Mouse (Mus musculus): Measurements from ENCODE around the gene Wscd2. TPM values are rescaled to one million over a fixed set of nuclear protein-coding genes. Genes with fewer than 3 reads are reported as not detected.

The Wscd2 gene
- total and polyA plus RNA-seq, 3 experiments, result not detected

DNA sequence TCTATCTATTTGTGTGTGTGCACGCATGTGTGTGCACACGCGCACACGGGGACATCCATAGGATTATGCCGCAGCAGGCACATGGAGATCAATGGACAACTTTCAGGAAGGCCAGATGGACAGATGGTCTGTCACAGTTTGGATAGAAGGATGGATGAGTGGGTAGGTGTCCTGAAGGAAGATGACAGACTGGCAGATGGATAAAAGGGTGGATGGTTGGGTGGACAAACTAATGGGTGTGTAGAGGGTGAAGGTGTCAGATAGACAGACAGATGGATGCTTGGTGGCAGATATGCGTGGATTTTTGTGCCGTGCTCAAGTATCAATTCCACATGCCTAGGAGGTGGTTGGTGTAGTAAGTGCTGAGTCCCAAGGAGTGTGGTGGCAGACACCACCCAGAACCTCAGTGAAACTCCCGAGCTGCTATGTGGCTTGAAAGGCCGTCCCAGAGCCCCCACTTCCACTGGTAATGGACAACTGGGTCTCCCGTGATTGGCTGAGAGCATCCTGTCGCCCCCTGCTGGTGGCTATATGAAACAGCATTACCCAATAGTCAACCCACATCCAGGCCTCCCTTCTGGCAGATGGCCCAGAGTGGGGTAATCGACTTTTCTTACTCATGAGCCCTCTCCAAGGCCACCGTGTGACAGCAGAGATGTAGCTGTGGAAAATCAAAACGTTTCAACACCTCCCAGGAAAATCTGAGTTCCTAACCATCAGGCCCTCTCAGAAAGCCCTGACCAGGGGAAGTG, 58.0 kb downstream of the Wscd2 start:
- Histone ChIP-seq H3K36me3 (ENCODE audit: control insufficient read depth in 1 of 2, insufficient read depth in 2 of 2, low read length in 2 of 2) (no peaks in the 10 kb centered on the region), H3K4me3 (ENCODE audit: control insufficient read depth in 1 of 2, insufficient read depth in 1 of 2, low read depth in 2 of 2, low read length in 2 of 2) (no peak overlapping the region), H3K79me2 (ENCODE audit: control insufficient read depth, insufficient read depth, low read length, poor library complexity) (no peaks in the 10 kb centered on the region), H3K27ac (ENCODE audit: control insufficient read depth, low read depth, low read length) (no peak overlapping the region), H3K9ac (ENCODE audit: control insufficient read depth, low read depth, low read length, poor library complexity, severe bottlenecking) (no peak overlapping the region), H3K9me3 (replicated peaks; ENCODE audit: insufficient read depth, low read length) (no peaks in the 10 kb centered on the region), H3K27me3 (ENCODE audit: control insufficient read depth in 1 of 2, insufficient read depth in 2 of 2, low read length in 2 of 2) (no peaks in the 10 kb centered on the region), H3K4me1 (ENCODE audit: control insufficient read depth in 1 of 2, insufficient read depth in 2 of 2, low read length in 2 of 2) (no peaks in the 10 kb centered on the region)
- DNase-seq (ENCODE audit: low read depth, low spot score), result no peak
- no peak for TF ChIP-seq USF1 (IDR thresholded peaks at IDR 0.05; ENCODE audit: low read depth, low read length)
- peak in 2 of 3 experiments; percentile 17 to 32; a peak in 3 of 6 replicates for TF ChIP-seq CTCF (IDR thresholded peaks at IDR 0.05 in 2 of 3, conservative IDR thresholded peaks at IDR 0.05 in 1 of 3; ENCODE audit: control insufficient read depth in 1 of 3, insufficient read depth in 1 of 3, low read depth in 2 of 3, low read length in 3 of 3, poor library complexity in 1 of 3, severe bottlenecking in 1 of 3)

- no peaks in the 10 kb centered on the region for H3K27me3 ChIP-seq (ENCODE audit: control insufficient read depth in 1 of 2, insufficient read depth in 2 of 2, low read length in 2 of 2)
- H3K36me3 ChIP-seq (ENCODE audit: control insufficient read depth in 1 of 2, insufficient read depth in 2 of 2, low read length in 2 of 2), result no peaks in the 10 kb centered on the region
- H3K79me2 ChIP-seq (ENCODE audit: control insufficient read depth, insufficient read depth, low read length, poor library complexity), result no peaks in the 10 kb centered on the region
- H3K27ac ChIP-seq (ENCODE audit: control insufficient read depth, low read depth, low read length), result no peak overlapping the region
- no peak for TF ChIP-seq ZMIZ1 (IDR thresholded peaks at IDR 0.05; ENCODE audit: low read depth, low read length)
- H3K4me1 ChIP-seq (ENCODE audit: control insufficient read depth in 1 of 2, insufficient read depth in 2 of 2, low read length in 2 of 2), result no peaks in the 10 kb centered on the region
- H3K9me3 ChIP-seq (replicated peaks; ENCODE audit: insufficient read depth, low read length), result no peaks in the 10 kb centered on the region
- no peak for DNase-seq (ENCODE audit: low read depth, low spot score)
- H3K4me3 ChIP-seq (ENCODE audit: control insufficient read depth in 1 of 2, insufficient read depth in 1 of 2, low read depth in 2 of 2, low read length in 2 of 2), result no peak overlapping the region
- H3K9ac ChIP-seq (ENCODE audit: control insufficient read depth, low read depth, low read length, poor library complexity, severe bottlenecking), result no peak overlapping the region
Measured at GRCm38 (mm10) chr5:113550249-113550648, 60.1 kb downstream of the Wscd2 start.

- Histone ChIP-seq H3K36me3 (ENCODE audit: control insufficient read depth in 1 of 2, insufficient read depth in 2 of 2, low read length in 2 of 2) (no peaks in the 10 kb centered on the region), H3K9ac (ENCODE audit: control insufficient read depth, low read depth, low read length, poor library complexity, severe bottlenecking) (no peak overlapping the region), H3K4me3 (ENCODE audit: control insufficient read depth in 1 of 2, insufficient read depth in 1 of 2, low read depth in 2 of 2, low read length in 2 of 2) (no peak overlapping the region), H3K27ac (ENCODE audit: control insufficient read depth, low read depth, low read length) (no peak overlapping the region), H3K27me3 (ENCODE audit: control insufficient read depth in 1 of 2, insufficient read depth in 2 of 2, low read length in 2 of 2) (no peaks in the 10 kb centered on the region), H3K9me3 (replicated peaks; ENCODE audit: insufficient read depth, low read length) (no peaks in the 10 kb centered on the region), H3K79me2 (ENCODE audit: control insufficient read depth, insufficient read depth, low read length, poor library complexity) (no peaks in the 10 kb centered on the region), H3K4me1 (ENCODE audit: control insufficient read depth in 1 of 2, insufficient read depth in 2 of 2, low read length in 2 of 2) (no peaks in the 10 kb centered on the region)
- no peak for TF ChIP-seq MYC (IDR thresholded peaks at IDR 0.05; ENCODE audit: low read depth, low read length)
- DNase-seq (ENCODE audit: low read depth, low spot score), result no peak
Measured at GRCm38 (mm10) chr5:113550759-113551158, 60.6 kb downstream of the Wscd2 start.

DNA sequence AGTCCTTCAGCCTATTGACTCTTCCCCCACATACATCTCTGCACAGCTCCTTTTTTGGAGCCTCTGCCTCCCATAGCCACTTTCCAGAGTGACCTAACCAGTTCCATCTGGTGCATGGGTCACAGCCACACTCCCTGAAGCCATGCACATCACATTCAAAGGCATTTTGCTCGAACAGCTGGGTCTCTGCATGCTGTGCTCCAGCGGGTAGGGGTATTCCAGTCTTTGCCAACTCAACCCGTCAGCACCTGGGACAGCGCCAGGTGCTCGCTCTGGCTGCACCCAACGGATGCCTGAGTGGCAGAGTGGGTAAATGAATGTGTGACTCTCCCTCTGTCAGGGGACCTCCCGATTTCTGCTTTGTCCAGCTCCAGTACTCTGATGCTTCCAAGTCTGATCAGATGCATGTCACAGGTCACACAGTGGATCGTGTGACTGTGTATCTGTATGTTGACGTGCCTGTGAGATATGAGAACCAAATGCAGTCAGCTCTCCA, 63.3 kb downstream of the Wscd2 start:
- Histone ChIP-seq H3K27me3 (ENCODE audit: control insufficient read depth in 1 of 2, insufficient read depth in 2 of 2, low read length in 2 of 2) (no peaks in the 10 kb centered on the region), H3K27ac (ENCODE audit: control insufficient read depth, low read depth, low read length) (no peak overlapping the region), H3K9me3 (replicated peaks; ENCODE audit: insufficient read depth, low read length) (no peaks in the 10 kb centered on the region), H3K9ac (ENCODE audit: control insufficient read depth, low read depth, low read length, poor library complexity, severe bottlenecking) (no peak overlapping the region), H3K79me2 (ENCODE audit: control insufficient read depth, insufficient read depth, low read length, poor library complexity) (no peaks in the 10 kb centered on the region), H3K4me3 (ENCODE audit: control insufficient read depth in 1 of 2, insufficient read depth in 1 of 2, low read depth in 2 of 2, low read length in 2 of 2) (no peak overlapping the region), H3K4me1 (ENCODE audit: control insufficient read depth in 1 of 2, insufficient read depth in 2 of 2, low read length in 2 of 2) (no peaks in the 10 kb centered on the region), H3K36me3 (ENCODE audit: control insufficient read depth in 1 of 2, insufficient read depth in 2 of 2, low read length in 2 of 2) (no peaks in the 10 kb centered on the region)
- no peak for DNase-seq (ENCODE audit: low read depth, low spot score)
- TF ChIP-seq KAT2A (conservative IDR thresholded peaks at IDR 0.05; ENCODE audit: low read depth, low read length) (no peak), TAL1 (IDR thresholded peaks at IDR 0.05; ENCODE audit: low read length) (no peak), MEF2A (IDR thresholded peaks at IDR 0.05; ENCODE audit: extremely low read depth, insufficient replicate concordance, low read depth, low read length, poor library complexity, severe bottlenecking) (no peak), CTCF (IDR thresholded peaks at IDR 0.05 in 2 of 3, conservative IDR thresholded peaks at IDR 0.05 in 1 of 3; ENCODE audit: control insufficient read depth in 1 of 3, insufficient read depth in 1 of 3, low read depth in 2 of 3, low read length in 3 of 3, poor library complexity in 1 of 3, severe bottlenecking in 1 of 3) (no peak), GATA1 (IDR thresholded peaks at IDR 0.05; ENCODE audit: low read depth, low read length) (no peak), HCFC1 (IDR thresholded peaks at IDR 0.05; ENCODE audit: low read depth, low read length) (no peak)
